Mouse (Mus musculus) adrenal gland, adult 8-10 months (tissue): ENCODE measurements around the gene Ddit4. TPM values are rescaled to one million over a fixed set of nuclear protein-coding genes. Genes with fewer than 3 reads are reported as not detected.

Experiments used
- DNase-seq: peaks from one replicate; pipeline ENCODE4 v3.0.0; 2022
- total RNA-seq, 4 experiments: library from RNA; stranded (reverse); gene quantifications; 2 replicates each; pipeline ENCODE4 v1.2.4; 2022

Gene Ddit4
- total RNA-seq, 4 experiments from 2014 or later: 27.9 to 91.5 (median 34.7) TPM

DNA sequence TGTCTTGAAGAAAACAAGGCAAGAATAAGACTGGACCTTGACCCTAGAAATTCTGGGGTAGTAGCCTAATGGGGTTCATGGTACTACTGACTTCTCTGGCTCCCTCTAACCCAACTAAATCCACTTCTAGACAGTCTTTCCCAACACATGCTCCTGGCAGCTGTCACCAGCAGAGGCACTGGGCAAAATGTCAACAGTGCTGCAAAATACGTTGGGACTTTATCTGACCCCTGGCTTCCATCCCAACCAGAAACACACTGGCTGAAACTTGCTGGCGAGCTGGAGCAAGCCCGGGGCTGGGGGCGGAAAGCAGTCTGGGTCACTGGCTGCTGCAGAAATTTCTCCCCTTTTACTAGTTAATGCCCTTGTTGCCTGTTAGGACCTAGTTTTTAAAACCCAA is 35.5 kb downstream of the Ddit4 start:
- DNase-seq: peak; percentile 84

DNA sequence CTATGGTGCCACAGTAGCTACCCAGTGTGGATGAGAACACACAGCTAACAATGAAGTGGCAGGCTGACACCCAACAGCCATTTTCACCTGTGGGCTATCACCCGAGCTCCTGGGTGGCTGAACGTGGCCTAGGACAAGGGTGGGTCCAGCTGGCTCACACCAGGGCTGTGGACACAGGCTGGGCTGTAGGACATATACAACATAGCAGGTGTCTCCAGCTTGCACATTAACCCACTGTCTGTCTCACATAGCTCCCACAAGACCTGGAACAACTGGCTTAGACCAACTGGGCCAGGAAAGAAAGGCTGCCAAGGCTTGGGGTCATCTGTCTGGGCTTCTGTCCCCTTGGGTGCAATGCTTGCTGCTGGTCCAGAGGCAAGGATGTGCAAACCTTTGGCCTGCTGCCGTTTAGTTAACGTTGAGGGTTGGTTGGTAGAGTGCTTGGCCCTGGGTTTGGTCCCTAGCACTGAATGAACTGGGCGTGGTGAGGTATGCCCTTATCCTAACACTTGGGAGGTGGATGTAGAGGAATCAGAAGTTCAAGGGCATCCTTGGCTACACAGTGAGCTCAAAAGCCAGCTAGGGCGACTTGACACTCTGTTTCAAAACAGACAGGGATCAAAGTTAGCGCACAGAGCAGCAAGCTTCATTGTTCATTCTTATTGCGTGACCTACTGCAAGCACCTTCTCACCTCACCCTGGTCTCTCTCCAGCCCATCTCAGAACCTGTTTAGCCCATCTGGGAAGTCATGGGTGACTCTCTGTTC is 36.3 kb downstream of the Ddit4 start:
- no peak for DNase-seq

DNA sequence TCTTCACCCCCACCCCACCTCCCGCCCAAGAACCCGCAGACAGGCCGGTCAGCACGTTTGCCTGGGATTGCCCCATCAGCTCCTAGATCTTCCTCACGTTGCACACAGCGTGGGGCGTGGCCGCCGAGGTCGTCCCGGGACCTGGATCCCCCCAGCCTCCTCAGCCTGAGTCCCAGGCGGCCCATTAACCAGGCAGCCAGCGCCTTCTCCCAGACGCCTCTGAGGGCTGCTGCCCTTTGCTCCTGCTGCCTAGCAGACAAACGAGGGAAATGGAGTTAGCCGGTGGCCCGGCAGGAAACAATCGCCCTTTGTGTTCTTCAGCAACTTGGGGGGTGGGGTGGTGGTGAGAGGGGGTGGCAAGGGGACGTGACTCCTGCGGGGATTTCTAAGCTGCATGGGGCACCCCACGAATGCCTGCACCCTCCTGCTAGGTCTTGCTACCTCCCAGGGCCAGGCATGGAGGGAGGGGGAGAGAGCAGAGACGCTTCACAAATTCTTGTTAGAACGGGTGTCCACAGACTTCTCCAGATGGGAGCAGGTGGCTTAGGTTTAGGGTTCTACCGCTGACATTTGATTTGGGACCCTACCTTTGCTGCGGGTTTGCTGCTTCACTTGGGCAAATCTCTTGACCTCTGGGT is 40.0 kb downstream of the Ddit4 start:
- no peak for DNase-seq

DNA sequence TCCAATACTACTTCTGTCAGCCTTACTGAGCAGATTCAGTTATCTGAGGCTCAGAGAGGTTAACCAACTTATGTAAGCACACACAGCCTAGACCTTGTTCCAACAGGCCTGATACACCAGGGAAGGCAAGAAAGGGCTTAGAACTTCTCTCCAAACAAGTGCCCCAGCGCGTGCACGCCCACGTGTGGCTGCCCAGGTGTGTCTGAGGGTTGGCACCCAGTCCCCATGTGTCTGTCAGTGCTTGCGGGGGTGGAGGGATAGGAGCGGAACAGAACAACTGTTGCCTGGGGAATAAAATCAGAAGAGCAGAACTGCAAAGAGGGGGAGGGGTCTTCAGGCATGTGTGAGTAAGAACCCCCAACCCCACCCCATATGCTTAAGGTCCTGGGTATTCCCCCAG is 40.5 kb downstream of the Ddit4 start:
- no peak for DNase-seq

DNA sequence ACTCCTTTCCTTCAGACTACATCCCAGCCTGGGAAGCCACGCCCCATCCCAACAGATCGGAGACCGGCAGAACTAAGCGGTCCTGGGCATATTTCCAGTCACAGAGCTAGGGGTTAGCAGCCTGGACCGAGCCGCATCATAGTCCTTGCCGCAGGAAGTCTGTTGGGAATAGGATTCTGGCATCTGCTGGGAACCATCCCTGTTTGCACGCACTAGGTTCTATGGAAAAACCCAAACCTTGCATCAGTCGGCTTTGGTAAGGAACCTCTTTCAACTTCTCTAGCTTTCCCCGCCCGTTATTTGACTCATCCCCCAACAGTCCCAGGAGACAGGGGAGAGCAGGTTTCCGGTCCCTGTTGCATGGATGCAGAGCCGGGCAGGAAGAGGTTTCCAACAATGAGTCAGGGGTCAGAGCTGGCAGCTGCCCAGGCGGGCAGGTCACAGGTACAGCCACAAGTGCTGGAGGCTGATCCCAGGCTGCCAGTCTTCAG is 42.2 kb downstream of the Ddit4 start:
- peak; percentile 77 for DNase-seq

DNA sequence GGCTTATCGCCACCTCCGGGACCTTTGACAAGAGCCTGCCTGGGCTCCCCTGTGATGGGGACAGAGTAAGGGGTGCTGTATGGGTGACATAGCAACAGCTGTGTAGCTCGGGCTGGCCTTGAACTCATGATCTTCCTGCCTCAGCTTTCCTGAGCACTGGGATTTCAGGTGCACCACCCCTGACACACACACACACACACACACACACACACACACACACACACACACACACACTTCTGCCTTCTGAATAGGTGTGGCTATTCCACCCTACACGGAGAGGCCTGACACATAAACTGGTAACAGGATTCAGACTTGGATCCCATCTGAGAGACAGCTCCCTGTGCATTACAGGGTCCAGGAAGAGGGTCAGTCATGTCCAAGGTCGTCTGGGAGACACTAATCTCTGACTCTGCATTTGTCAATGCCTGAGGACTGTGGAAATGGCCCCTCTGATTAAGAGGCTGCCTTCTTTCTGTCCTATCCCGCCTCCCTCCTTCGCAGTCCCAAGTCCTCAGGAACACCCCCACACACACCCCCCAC is 42.8 kb downstream of the Ddit4 start:
- no peak for DNase-seq

DNA sequence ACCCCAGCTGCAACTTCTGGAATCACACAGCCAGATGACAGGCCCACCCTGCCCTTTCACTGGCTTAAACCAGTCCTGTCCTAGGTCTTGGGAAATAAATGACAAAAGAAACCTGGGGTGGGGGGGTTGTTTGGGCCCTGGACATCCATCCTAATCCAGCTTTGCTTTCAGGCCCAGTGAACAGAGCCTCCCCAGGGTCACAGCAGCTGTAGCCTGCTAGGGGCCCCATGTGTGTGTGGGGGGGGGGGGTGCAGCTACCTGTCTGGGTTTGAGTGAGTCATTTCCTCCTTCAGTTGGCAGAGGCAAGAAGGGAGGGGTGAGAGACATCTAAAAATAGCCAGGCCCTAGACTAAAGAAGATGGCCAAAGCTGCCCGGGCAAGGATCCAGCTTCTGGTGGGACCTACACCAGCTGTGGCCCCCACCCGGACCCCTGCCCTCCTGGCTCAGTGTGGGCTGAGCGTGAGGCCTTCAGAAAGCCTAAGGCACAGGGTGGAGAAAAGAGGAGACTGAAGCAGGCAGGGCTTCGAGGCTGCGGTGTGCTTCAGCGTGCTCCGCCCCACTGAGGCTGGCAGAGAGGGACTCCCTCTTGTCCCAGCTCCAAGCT is 43.8 kb downstream of the Ddit4 start:
- no peak for DNase-seq

DNA sequence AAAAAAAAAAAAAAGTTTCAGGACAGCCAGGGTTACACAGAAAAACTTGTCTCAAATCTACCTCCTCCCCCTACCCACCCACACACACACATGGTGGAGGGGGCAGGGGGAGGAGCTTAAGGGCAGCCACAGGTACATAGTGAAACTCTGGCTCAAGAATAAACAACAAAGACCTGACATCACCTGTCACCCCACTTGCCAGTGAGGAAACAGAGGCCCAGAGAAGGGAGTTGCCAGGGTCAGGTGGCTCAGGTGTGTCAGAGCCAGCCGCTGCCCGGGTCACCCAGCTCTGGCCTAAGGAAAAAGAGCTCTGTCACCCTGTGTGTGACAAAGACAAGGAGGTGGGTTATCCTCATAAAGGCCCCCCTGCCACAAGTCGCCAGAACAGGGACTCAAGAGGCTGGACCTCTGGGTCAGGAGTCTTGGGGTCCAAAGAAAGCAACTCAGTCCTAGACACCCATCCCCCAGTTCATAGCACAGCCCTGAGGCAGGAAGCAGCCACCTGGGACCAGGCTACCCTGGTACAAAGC is 44.5 kb downstream of the Ddit4 start:
- DNase-seq: no peak

DNA sequence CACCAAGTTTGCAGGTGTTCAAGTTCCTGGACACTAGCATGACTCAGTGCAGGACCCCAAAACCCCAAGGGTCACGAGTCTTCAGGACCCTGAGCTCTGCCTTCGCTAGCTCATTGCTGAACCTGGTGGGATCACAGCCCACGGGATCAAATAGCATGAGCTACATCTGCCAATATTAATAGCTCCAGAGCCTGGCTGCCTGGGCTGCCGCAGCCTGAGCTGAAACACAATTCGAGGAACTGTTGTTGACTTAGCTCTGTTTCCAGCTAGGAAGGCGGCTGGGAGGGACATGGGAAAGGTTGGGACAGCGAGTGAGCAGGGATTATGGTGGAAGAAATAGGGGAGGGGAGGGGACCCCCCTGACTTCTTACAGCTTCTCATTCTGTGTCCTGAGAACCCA is 48.5 kb downstream of the Ddit4 start:
- no peak for DNase-seq

DNA sequence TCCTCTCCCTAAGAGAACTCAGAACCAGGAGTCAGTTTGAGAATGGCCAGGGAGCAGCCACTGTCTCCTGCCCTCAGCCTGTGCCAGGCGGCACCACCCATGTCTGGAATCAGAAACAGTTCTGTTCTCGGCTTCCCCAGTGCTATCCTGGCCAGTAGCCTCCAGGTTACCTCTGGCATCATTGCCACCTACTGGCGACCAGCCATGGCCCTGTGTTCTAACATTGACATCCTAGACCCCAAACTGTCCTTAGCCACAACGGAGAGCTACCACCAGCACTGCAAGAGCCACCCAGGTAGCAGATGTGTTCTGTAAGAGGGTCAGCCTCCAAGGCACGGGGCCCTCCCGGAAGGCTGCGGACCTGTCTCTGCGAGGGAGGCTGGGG is 49.0 kb downstream of the Ddit4 start:
- DNase-seq: no peak

DNA sequence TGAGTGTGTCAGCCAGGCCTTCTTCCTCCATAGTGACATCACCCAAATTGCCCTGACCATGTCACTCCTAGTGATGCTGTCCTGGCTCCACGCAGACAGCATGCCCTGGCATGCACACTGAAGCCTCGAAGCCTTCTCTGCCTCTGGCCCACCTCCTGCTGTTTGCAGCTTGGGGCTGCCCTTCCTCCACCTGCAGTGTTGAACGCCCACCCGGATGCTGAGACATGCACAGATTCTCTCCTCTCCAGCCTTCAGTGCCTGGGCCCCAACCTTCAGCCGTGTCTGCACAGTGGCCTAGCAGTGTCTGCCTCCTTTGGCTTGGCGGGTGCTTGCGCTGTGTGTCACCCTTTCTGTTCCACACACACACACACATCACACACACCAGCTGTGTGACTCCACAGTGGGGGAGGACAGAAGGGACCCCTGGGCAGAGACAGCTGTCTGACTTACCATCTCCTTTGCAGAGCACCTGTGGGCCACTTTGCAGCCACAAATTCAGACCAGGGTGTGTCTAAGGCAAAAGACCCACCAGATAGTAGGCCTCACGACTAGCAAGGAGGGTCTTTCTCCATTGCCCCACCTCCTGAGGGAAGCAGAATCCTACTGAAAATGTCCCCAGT is 49.5 kb downstream of the Ddit4 start:
- no peak for DNase-seq

DNA sequence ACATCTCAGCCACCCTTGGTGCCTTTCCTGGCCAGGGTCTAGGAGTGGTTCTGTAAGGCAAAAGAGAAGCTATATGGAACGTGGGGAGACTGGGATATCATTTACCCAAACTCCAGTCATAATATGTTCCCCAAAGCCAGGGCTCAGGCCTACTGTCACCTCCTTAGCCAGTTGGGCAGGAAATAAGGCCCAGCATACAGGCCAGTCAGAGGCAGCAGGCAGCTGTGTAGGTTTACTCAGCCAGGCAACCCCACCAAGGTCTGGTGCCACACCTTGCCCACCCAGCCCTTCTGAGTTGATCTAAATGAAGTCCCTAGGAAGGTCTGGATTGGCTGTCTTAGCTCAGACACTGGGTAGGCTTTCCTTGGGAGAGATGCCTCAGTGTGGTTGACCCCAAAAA is 50.2 kb downstream of the Ddit4 start:
- DNase-seq: no peak

DNA sequence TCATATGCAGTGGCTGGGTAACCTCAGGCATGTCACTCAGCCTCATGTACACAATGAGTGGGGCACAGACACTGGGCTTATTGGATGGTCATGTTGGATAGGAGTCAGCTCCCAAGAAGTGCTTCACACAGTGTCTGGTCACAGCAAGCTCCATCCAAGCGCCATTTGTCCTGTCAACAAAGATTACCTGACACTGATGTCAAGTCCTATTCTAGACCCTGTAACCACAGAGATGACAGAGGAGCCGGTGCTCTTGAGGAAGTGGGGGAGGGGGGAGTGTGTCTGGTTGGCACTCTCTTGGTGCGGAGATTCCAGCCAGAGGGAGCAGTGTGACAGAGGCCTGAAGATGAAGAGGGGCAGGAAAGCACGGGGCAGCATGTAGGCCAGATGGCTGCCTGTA is 50.7 kb downstream of the Ddit4 start:
- DNase-seq: no peak

DNA sequence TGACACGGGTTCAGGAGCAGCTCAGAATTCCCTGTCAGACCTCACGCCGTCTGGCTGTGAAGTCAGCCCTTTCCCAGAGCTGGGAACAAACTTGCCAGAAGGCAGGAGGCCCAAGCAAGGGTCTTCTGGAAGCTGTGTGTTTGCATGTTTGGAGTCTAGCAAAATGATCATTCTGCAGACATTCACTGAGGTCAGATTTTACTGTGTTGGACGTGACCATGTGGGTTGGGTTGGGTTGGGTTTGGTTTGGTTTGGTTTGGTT is 51.5 kb downstream of the Ddit4 start:
- DNase-seq: no peak

Other genes with a start within 250 kb of the Ddit4 start
- gene Micu1, start 249.4 kb downstream of the Ddit4 start, total RNA-seq: 10 to 100 TPM; 60.7 to 96.3 (median 74.9) TPM
- 10 to 100 TPM; 59.3 to 67.0 (median 62.9) TPM for gene Dnajb12, start 72.3 kb downstream of the Ddit4 start, total RNA-seq
- gene Ascc1, start 51.0 kb upstream of the Ddit4 start, total RNA-seq: 10 to 100 TPM; 32.6 to 37.8 (median 35.5) TPM
- 10 to 100 TPM; 73.6 to 95.8 (median 81.1) TPM for gene Anapc16, start 51.3 kb upstream of the Ddit4 start, total RNA-seq
- gene Spock2, start 154.4 kb upstream of the Ddit4 start, total RNA-seq: 10 to 100 TPM; 55.0 to 86.5 (median 65.1) TPM